Mouse (Mus musculus) thymus, postnatal 25 days (tissue): ENCODE measurements at regions not wholly inside any gene's neighbourhood (a gene's known extent, or its start where the extent isn't known, plus 50 kb on each side); places are given as distances from the start of the nearest gene placed in this dataset.

Source experiments
- DNase-seq: peaks from one replicate; pipeline ENCODE4 v3.0.0; 2022

DNA sequence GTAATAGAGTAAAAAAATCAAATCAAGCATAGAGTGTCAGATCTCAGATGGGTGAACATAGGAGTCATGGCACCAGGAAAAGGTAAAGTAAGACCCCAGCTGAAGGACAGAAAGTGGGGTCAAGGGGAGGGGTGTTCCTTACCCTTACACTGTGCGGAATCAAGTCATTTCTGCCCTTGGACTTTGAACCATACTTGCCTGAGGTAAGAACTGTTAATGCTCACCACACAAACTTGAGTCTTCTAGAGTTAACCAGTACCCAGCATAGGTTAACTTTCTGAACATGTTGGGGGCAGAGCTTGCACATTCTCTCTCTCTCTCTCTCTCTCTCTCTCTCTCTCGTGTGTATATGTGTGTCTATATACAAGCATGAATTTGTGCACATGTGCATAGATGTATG is 83.7 kb upstream of the Dapk1 start:
- DNase-seq = no peak

- DNase-seq = no peak
Measured at GRCm38 (mm10) chr13:60519708-60520107, 82.0 kb upstream of the Dapk1 start.

GRCm38 (mm10) chr13:60522719-60523450 is 78.9 kb upstream of the Dapk1 start:
- no peak for DNase-seq

DNA sequence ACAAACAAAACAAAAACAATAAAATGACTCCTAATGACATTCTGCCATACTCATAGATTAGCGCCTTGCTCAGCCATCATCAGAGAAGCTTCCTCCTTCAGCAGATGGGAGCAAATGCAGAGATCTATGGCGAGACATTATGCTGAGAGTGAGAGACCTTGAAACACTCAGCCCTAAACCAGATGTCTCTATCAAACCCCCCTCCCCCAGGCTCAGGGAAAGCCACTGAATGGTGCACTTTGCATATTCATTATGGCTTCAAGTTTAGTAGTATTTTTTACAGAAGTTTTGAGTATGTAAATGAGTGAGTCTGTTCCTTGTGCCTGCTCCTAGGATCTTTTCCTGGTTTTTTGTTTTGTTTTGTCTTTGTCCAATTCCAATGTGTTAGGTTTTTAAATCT is 73.9 kb upstream of the Dapk1 start:
- no peak for DNase-seq

DNA sequence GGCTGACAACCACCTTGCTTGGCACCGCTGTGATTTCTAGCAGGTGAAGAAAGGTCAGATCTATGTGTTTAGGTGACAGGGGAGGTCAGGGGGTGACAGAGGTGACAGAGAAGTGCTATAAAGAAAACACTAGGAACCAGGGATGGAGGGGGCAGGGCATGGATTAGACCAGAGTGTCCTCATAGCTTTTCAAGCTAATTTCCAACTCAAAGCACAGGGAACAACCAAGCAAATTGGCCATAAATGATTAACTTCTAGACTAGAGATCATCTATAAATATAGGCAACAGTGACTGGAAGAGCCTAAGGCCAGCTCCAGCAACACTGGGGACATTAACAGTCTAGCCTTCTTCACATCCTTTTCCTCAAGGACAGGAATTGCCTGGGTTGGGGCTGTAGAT is 72.9 kb upstream of the Dapk1 start:
- no peak for DNase-seq

- DNase-seq = no peak
Measured at GRCm38 (mm10) chr13:60529381-60530069, 72.2 kb upstream of the Dapk1 start.

DNA sequence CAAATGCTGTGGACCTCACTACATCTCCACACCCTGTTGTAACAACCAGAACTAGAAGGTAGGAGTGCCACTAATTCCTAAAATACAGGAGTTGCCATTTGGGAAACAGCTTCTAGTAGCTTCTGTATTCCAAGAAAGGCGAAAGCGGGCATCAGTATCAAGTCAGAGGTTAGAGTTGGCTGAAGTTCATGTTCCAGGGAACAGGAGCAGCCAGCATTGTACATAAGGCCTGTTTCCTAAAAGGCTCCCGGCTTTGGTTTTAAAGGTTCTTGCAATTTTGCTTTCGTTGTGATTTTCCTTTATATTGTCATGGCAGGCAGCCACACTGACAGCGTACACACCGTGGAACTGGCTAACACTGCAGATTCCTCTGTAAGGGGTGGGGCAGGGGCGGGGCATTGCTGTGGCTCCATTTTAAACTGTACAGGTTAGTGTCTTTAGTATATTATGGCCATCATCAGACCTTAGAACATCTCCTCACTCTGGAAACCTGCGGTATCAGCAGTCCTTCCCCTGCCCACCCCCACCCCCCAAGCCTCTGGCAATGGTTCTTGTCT is 67.8 kb upstream of the Dapk1 start:
- DNase-seq = no peak

- DNase-seq = no peak
Measured at GRCm38 (mm10) chr13:60534501-60534900, 67.2 kb upstream of the Dapk1 start.

GRCm38 (mm10) chr13:60535045-60535444 is 66.7 kb upstream of the Dapk1 start:
- no peak for DNase-seq

DNA sequence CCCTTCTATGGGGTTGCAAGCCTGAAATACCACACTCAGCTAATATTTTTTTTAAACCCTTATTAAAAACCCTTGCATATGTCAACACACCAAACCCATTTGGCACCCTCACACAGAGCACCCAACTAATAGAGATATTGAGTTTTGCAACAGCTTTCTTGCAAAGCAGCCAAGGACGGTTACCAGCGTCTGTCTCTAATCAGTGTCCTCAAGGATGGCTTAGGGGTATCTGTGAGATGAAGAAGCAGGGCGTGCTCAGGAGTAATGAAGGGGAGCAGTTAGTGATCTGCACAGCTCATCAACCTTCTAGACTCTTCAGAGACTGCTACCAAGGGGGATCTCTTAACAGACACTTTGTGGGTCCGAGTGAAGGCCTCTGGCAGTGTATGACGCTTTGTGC is 65.0 kb upstream of the Dapk1 start:
- no peak for DNase-seq

- no peak for DNase-seq
Measured at GRCm38 (mm10) chr13:60538110-60538509, 63.6 kb upstream of the Dapk1 start.

- no peak for DNase-seq
Measured at GRCm38 (mm10) chr13:60541165-60541564, 60.6 kb upstream of the Dapk1 start.

GRCm38 (mm10) chr13:60544363-60544762 is 57.4 kb upstream of the Dapk1 start:
- no peak for DNase-seq

DNA sequence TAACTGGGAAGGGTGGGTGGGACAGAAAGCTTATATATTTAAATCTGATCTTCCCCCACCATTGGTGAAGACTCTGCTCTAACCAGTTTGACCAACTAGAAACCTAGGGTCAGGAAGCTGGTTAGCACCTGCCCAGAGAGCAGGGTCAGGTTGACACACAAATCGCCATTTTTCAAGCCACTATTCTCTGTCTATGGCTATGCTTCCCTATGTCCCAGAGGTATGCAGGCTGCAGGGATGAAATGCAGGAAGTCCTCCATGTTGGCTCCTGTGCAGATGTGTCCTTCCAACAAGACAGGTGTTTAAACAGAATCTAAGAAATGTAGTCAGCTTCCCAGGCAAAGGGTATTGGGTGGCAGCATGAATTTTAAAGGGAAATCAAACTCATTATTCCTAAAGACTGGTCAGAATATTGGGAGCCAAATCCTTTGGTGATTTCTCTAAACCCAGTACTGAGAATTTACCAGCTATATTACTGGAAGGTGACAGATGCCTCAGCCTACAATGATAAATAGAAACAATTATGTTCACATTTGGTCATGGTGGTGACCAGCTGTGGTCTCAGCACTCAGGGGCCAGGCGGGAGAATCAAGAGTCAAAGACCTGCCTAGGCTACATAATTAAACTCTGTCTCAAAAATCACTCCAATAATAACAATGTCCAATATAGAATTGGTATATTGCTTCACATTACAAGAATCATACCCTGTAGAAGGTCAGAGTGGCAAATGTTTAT is 55.6 kb upstream of the Dapk1 start:
- DNase-seq = no peak
